Mouse (Mus musculus) liver, adult 2 months (tissue): Measurements from ENCODE around the gene Foxr1. TPM values are rescaled to one million over a fixed set of nuclear protein-coding genes. Genes with fewer than 3 reads are reported as not detected.
A peak's percentile ranks its signal among the peaks of the same experiment; 100 is the strongest.

Experiments used
- DNase-seq: peaks from one replicate; pipeline ENCODE4 v3.0.0-alpha.2; 2011; ENCODE audit warnings: low read depth, low spot score; ENCODE audit errors: extremely low read depth
- H3K27ac ChIP-seq: fragments of 200-500 bp; replicated peaks from 2 replicates; pipeline ENCODE4 v1.5.1; 2012; ENCODE audit warnings: low read depth, mild to moderate bottlenecking, control low read depth, inconsistent platforms, low read length; ENCODE audit not compliant: insufficient read depth
- H3K27me3 ChIP-seq: fragments of 200-500 bp; 2 replicates; pipeline ENCODE4 v1.6.1; 2012; ENCODE audit warnings: mild to moderate bottlenecking, moderate library complexity, low read length, inconsistent platforms; ENCODE audit not compliant: control insufficient read depth, insufficient read depth
- H3K36me3 ChIP-seq: fragments of 200-500 bp; 2 replicates; pipeline ENCODE4 v1.6.1; 2012; ENCODE audit warnings: low read length, inconsistent platforms; ENCODE audit not compliant: control insufficient read depth, insufficient read depth
- H3K4me1 ChIP-seq: fragments of 200-500 bp; 2 replicates; pipeline ENCODE4 v1.6.1; 2011; ENCODE audit warnings: low read length; ENCODE audit not compliant: control insufficient read depth, insufficient read depth
- H3K4me3 ChIP-seq: fragments of 200-500 bp; 2 replicates; pipeline ENCODE4 v1.5.1; 2011; ENCODE audit warnings: low read depth, mild to moderate bottlenecking, control low read depth, low read length, moderate library complexity; ENCODE audit not compliant: insufficient read depth
- H3K79me2 ChIP-seq: fragments of 200-500 bp; 2 replicates; pipeline ENCODE4 v1.6.1; 2012; ENCODE audit warnings: inconsistent platforms, mild to moderate bottlenecking, low read length, moderate library complexity; ENCODE audit not compliant: control insufficient read depth, insufficient read depth
- H3K9ac ChIP-seq: fragments of 200-500 bp; 2 replicates; pipeline ENCODE4 v1.6.1; 2012; ENCODE audit warnings: low read depth, mild to moderate bottlenecking, control low read depth, inconsistent platforms, low read length
- CTCF ChIP-seq: fragments of 200-500 bp; IDR thresholded peaks from 2 replicates; pipeline ENCODE4 v1.5.1; 2011; ENCODE audit warnings: low read depth, low read length, control low read depth
- POLR2A ChIP-seq: fragments of 200-500 bp; IDR thresholded peaks from 2 replicates; pipeline ENCODE4 v1.6.1; 2011; ENCODE audit warnings: low read length, control low read depth; ENCODE audit not compliant: insufficient read depth; ENCODE audit errors: extremely low read depth
- WGBS: fragments of 180-500 bp; shearing (Covaris S2); methylation state at CpG from one replicate; pipeline ENCODE4 v1.1.7; 2018; 5-methylcytosine and 5-hydroxymethylcytosine counted together
- polyA plus RNA-seq: library from polyadenylated mRNA; depleted of rRNA; stranded (reverse); fragments of >200 nt; gene quantifications from 2 replicates; pipeline ENCODE4 v1.2.3, GENCODE M21; 2012
- total RNA-seq: library from RNA; depleted of rRNA; stranded (reverse); fragments of >200 nt; gene quantifications from 2 replicates; pipeline ENCODE4 v1.2.3, GENCODE M21; 2014

The Foxr1 gene
- total and polyA plus RNA-seq, 2 experiments, result not detected

DNA sequence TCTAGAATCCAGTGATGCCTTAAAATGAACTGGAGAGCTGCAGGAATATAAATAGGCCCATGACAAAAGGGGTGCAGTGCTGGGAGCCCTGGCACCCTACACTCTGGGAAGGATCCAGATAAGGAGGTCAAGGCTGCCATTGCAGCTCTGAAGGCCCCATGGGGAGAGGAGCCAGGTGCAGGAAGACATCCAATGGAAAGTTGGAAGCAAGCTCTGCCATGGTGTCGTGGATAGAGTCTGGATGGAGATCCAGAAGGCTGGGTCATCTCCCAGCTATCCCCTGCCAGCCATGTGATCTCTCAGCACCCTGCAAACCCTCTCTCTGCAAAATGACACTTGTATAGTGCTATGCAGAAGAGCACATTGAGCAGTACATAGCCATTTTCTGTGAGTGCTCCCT lies 33.4 kb upstream of the Foxr1 start:
- WGBS, result 8% methylated on average over 1 of the region's 1 CpGs
- Histone ChIP-seq H3K36me3 (no peaks in the 10 kb centered on the region), H3K27me3 (no peaks in the 10 kb centered on the region), H3K9ac (no peak overlapping the region), H3K4me3 (no peak overlapping the region), H3K4me1 (peaks cover 5% of the 10 kb centered on the region), H3K27ac (no peak overlapping the region), H3K79me2 (no peaks in the 10 kb centered on the region)
- TF ChIP-seq CTCF (no peak), POLR2A (no peak)
- DNase-seq, result no peak

GRCm38 (mm10) chr9:44473184-44473583 lies 32.2 kb upstream of the Foxr1 start:
- Histone ChIP-seq H3K4me3 (no peak overlapping the region), H3K27ac (no peak overlapping the region), H3K36me3 (no peaks in the 10 kb centered on the region), H3K9ac (no peak overlapping the region), H3K4me1 (peaks cover 3% of the 10 kb centered on the region), H3K27me3 (no peaks in the 10 kb centered on the region), H3K79me2 (no peaks in the 10 kb centered on the region)
- DNase-seq, result no peak
- TF ChIP-seq CTCF (no peak), POLR2A (no peak)
- 64% methylated on average over 3 of the region's 3 CpGs for WGBS

- no peaks in the 10 kb centered on the region for H3K79me2 ChIP-seq
- no peak for TF ChIP-seq CTCF
- no peak for TF ChIP-seq POLR2A
- H3K27ac ChIP-seq, result no peak overlapping the region
- H3K4me1 ChIP-seq, result no peaks in the 10 kb centered on the region
- no peaks in the 10 kb centered on the region for H3K27me3 ChIP-seq
- DNase-seq, result no peak
- H3K4me3 ChIP-seq, result no peak overlapping the region
- WGBS, result 63% methylated on average over 2 of the region's 2 CpGs
- no peaks in the 10 kb centered on the region for H3K36me3 ChIP-seq
- H3K9ac ChIP-seq, result no peak overlapping the region
These were observed 27.9 kb upstream of the Foxr1 start for GRCm38 (mm10) chr9:44468800-44469199.

- H3K36me3 ChIP-seq, result no peaks in the 10 kb centered on the region
- no peak overlapping the region for H3K27ac ChIP-seq
- no peak overlapping the region for H3K4me3 ChIP-seq
- no peaks in the 10 kb centered on the region for H3K27me3 ChIP-seq
- no peak for TF ChIP-seq CTCF
- TF ChIP-seq POLR2A, result no peak
- H3K79me2 ChIP-seq, result no peaks in the 10 kb centered on the region
- H3K9ac ChIP-seq, result no peak overlapping the region
- 50% methylated on average over 7 of the region's 7 CpGs for WGBS
- H3K4me1 ChIP-seq, result no peaks in the 10 kb centered on the region
- no peak for DNase-seq
These were observed 27.3 kb upstream of the Foxr1 start for GRCm38 (mm10) chr9:44468224-44468623.

DNA sequence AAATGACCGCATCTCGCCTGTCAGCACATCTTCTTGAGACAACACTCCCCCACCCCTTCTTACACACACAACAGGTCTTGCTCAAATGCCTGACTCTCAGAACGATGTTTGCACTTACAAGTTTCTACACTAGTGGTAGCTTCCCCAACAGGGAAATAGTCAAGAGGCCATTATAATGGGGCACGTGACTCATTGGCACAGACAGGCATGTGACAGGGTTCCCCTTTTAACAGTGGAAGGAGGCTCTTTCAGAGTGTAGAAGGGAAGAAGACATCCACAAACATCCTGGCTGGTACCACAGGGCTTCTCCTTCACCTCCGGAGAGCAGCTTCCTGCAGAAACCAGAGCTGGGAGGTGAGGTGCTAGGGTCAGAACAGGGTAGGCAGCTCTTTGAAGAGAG lies 21.0 kb upstream of the Foxr1 start:
- no peaks in the 10 kb centered on the region for H3K4me1 ChIP-seq
- TF ChIP-seq CTCF, result no peak
- no peak for TF ChIP-seq POLR2A
- no peaks in the 10 kb centered on the region for H3K27me3 ChIP-seq
- no peak overlapping the region for H3K9ac ChIP-seq
- no peaks in the 10 kb centered on the region for H3K36me3 ChIP-seq
- WGBS, result 73% methylated on average over 5 of the region's 5 CpGs
- no peak overlapping the region for H3K4me3 ChIP-seq
- H3K27ac ChIP-seq, result no peak overlapping the region
- DNase-seq, result peak; percentile 33
- no peaks in the 10 kb centered on the region for H3K79me2 ChIP-seq

DNA sequence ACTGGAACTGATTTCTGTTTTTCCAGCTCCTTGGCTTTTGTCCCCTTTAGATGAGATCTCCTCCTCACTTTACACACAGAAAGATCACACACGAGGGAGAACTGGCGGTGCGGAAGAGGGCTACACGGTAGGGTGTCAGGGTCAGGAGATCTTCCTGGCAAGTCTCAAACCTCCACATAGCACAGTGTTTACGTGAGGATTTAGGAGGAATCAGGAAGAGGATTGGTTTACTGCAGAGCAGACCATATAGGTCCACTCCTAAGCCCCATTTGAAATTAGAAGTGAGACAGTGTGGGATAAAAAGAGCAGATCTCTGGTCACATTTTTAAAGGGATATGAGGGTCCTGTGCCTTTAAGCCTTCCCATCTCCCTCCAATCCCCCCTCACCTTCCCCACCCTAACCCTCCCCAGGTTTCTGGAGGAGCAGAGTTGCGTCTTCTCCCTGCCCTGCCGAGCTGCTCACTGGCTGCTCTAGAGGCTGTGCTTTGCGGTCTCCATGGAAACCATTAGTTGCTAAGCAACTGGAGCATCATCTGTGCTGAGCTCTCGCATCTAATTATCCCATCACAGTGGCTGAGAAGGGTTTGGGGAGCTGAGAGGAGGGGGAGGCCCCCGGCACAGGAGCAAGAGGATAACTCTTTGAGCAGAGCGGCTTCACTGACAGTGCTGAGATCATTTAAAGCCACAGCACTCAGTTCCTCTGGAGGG lies 16.3 kb upstream of the Foxr1 start:
- no peak overlapping the region for H3K4me3 ChIP-seq
- no peaks in the 10 kb centered on the region for H3K4me1 ChIP-seq
- no peaks in the 10 kb centered on the region for H3K79me2 ChIP-seq
- H3K36me3 ChIP-seq, result no peaks in the 10 kb centered on the region
- H3K27ac ChIP-seq, result no peak overlapping the region
- TF ChIP-seq CTCF (no peak), POLR2A (no peak)
- no peaks in the 10 kb centered on the region for H3K27me3 ChIP-seq
- WGBS, result 35% methylated on average over 11 of the region's 11 CpGs
- H3K9ac ChIP-seq, result no peak overlapping the region
- no peak for DNase-seq
